ENCODE assay signal across 8 mouse cellular contexts in the genomic region with DNA sequence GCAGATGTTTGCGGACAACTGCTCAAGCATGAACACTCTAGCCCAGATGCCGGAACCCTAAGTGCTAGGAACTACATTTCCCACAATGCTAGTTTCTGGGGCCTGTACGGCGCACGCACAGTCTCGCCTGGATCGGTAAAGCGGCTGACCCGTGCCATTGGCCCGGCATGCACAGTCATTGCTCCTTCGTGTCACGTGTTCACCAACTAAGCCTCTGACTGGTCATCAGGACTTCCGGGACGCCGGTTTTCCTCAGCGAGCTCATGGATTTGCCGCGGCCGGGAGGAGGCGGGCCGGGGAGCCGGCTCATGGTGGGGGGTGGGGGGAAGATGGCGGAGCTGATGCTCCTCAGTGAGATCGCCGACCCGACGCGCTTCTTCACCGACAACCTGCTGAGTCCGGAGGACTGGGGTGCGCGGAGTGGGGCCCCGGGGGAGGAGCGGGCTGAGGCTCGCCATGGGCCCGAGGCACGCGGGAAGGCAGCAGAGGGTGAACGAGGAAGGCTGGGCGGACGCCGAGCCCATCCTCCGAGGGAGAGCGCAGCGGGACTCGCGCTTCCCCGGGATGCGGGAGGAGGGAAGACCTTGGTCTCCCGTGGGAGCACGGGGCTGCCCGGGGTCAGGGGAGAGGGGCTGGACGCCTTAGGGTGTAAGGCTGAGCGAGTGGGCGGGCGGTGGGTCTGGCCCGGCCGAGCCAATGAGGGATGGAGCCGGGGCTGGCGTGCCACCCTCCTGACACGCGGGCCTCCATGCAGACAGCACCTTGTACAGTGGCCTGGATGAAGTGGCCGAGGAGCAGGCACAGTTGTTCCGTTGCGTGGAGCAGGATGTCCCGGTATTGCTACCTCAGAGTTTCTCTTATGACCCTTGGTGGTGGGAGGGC. TPM values are rescaled to one million over a fixed set of nuclear protein-coding genes. Genes with fewer than 3 reads are reported as not detected.
DNase-seq lines count a peak whose midpoint lies in the region; ATAC-seq and TF ChIP-seq lines count a peak whose summit lies in the region.

Gene Atf6b (plus strand): TSS at position 241 of the 882 bp plus-strand sequence.

- H3K27ac ChIP-seq in hindbrain, embryonic 10.5 days = peak within 1 kb of the TSS; percentile 96
- peak within 1 kb of the TSS; percentile 57 for H3K27ac ChIP-seq in lung, postnatal 0 days (ENCODE audit: low read length)

- H3K9me3 ChIP-seq in hindbrain, embryonic 10.5 days = no peaks in the 10 kb centered on the region
- no peaks in the 10 kb centered on the region for H3K9me3 ChIP-seq in lung, postnatal 0 days (ENCODE audit: low read length)

- 1% methylated on average over 66 of the region's 66 CpGs for WGBS in hindbrain, embryonic 10.5 days
- under 1% methylated on average over 63 of the region's 66 CpGs for WGBS in lung, postnatal 0 days

- peaks cover 47% of the 10 kb centered on the region for H3K36me3 ChIP-seq in hindbrain, embryonic 10.5 days
- H3K36me3 ChIP-seq in lung, postnatal 0 days (ENCODE audit: insufficient read depth, low read length) = no peaks in the 10 kb centered on the region

- peak within 1 kb of the TSS; percentile 95 for H3K4me2 ChIP-seq in lung, postnatal 0 days (replicated peaks; ENCODE audit: low read depth, low read length)

- peak; percentile 83 for ATAC-seq in frontal cortex, adult (ENCODE audit: low TSS enrichment)
- ATAC-seq in lung, postnatal 0 days = peak; percentile 97

- DNase-seq in MN1 (ENCODE audit: low spot score) = peak; percentile 98
- DNase-seq in cerebellum, adult 9-10 months = peak; percentile 98
- DNase-seq in hindbrain, embryonic 10.5 days (ENCODE audit: low spot score) = peak; percentile 97
- DNase-seq in layer of hippocampus, adult 9-11 months = peak; percentile 99
- DNase-seq in lung, postnatal 0 days (ENCODE audit: low spot score) = peak; percentile 100
- peak; percentile 80 for DNase-seq in ovary, postnatal 14 days (ENCODE audit: low spot score)
- peak; percentile 94 for DNase-seq in thymus, postnatal 14 days

- H3K4me3 ChIP-seq in hindbrain, embryonic 10.5 days = peak within 1 kb of the TSS; percentile 98
- peak within 1 kb of the TSS; percentile 88 for H3K4me3 ChIP-seq in lung, postnatal 0 days (ENCODE audit: low read depth, low read length)

- peak; percentile 5 for TF ChIP-seq CTCF in lung, postnatal 0 days (IDR thresholded peaks at IDR 0.05)

- peaks cover 41% of the 10 kb centered on the region for H3K4me1 ChIP-seq in hindbrain, embryonic 10.5 days (replicated peaks)
- peaks cover 12% of the 10 kb centered on the region for H3K4me1 ChIP-seq in lung, postnatal 0 days (ENCODE audit: insufficient read depth, low read depth, low read length)

- peak within 1 kb of the TSS; percentile 77 for H3K9ac ChIP-seq in lung, postnatal 0 days (replicated peaks; ENCODE audit: low read depth)

- TF ChIP-seq EP300 in lung, postnatal 0 days (IDR thresholded peaks at IDR 0.05) = no peak

- H3K27me3 ChIP-seq in hindbrain, embryonic 10.5 days (ENCODE audit: insufficient read depth, poor library complexity, severe bottlenecking) = no peaks in the 10 kb centered on the region
- H3K27me3 ChIP-seq in lung, postnatal 0 days (replicated peaks; ENCODE audit: insufficient read depth, low read length) = no peaks in the 10 kb centered on the region

RNA-seq across cellular contexts. Expression of gene Atf6b, which starts in this region (rescaled TPM):
- 111 and 118 TPM in 2 replicates for polyA plus RNA-seq in hindbrain, embryonic 10.5 days (2016; fragmentation: Nextera tagmentation; extraction: Ambion mirVana)
- 42.5 and 47.3 TPM in 2 replicates for polyA plus RNA-seq in lung, postnatal 0 days (2015; fragmentation: Nextera tagmentation; extraction: Ambion mirVana)

Comparison
In these comparisons a context has a peak if more than half of its experiments do, and no peak if none do; other contexts are left out.
1. Peak in every context shown above with its lines: DNase-seq, ATAC-seq, H3K4me3 ChIP-seq and H3K27ac ChIP-seq.